Mouse (Mus musculus) urinary bladder, postnatal 10 days (tissue): ENCODE results near the gene Chrd.

Experiments used
- DNase-seq: peaks from one replicate; pipeline ENCODE4 v3.0.0; 2022; ENCODE audit warnings: low spot score

Chrd gene

GRCm38 (mm10) chr16:20732925-20733730 is at the start of gene Chrd:
Gene Chrd (plus strand): TSS chr16:20733127.
- DNase-seq, result no peak

- DNase-seq, result no peak
Observed at GRCm38 (mm10) chr16:20690774-20691173, 42.2 kb upstream of the Chrd start.

DNA sequence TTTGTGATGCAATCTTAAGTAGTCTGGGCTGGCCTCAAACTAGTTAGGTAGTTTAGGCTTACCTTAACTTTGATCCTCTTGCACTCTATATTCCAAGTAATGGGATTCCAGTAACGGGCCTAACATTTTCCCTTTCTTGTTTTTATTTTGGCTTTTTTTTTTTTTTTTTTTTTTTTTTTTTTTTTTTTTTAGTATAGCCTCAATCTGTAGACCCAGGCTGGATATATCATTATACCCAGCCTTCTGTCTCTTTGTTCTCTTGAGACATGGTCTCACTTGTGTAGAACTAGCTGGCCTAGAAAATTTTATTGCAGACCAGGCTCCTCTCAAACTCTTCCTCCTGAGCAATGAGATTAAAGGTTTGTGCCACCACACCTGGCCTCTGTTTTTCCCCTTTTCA is 41.3 kb upstream of the Chrd start:
- no peak for DNase-seq

DNA sequence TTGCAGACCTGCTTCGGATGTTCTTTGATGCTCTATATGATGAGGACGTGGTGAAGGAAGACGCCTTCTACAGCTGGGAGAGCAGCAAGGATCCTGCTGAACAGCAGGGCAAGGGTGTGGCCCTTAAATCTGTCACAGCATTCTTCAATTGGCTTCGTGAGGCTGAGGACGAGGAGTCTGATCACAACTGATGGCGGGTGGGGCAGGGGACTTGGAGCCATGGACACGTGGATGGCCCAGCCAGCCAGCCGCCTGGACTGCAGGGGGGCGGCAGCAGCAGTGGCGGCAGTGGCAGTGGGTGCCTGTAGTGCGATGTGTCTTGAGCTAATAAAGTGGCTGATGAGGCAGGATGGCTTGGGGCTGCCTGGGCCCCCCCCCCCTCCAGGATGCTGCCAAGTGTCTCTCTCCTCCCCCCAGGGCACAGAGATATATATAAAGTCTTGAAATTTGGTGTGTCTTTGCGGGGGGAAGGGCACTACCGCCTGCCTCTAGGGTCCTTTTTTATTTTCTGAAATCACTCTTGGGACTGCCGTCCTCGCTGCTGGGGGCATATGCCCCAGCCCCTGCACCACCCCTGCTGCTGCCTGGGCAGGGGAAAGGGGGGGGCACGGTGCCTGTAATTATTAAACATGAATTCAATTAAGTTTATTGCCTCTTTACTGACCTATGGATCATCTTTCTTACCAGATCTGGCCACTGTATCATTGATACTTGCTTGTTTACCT is 40.5 kb upstream of the Chrd start:
- DNase-seq, result no peak

- no peak for DNase-seq
Observed at GRCm38 (mm10) chr16:20693111-20693701, 39.7 kb upstream of the Chrd start, which contains the start of gene Fam131a. Gene Fam131a (plus strand): TSS chr16:20693241.

GRCm38 (mm10) chr16:20694781-20695180 is 38.1 kb upstream of the Chrd start:
- DNase-seq, result no peak

- no peak for DNase-seq
Observed at GRCm38 (mm10) chr16:20695622-20696323, 37.2 kb upstream of the Chrd start.

GRCm38 (mm10) chr16:20699266-20699665 is 33.7 kb upstream of the Chrd start:
- no peak for DNase-seq

DNA sequence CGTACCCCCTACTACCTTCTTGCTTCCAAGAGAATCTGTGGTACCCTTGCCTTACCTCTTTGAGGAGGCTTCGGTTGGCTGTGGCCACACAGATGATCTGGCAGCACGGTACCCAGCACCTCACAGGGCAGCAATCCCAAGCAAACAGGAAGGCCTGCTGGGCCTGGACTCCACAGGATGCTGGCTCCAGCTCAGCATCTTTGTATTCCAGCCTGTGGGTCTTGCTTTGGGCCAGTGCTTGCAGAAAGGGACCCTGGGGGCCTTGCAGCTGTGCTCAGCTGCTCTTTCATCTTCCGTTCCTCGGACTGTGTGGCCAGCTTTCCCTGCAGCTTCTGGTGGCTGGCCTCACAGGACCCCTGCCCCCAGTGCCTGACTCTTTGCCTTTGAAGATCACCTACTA is 32.9 kb upstream of the Chrd start:
- no peak for DNase-seq

- no peak for DNase-seq
Observed at GRCm38 (mm10) chr16:20701316-20701715, 31.6 kb upstream of the Chrd start.

DNA sequence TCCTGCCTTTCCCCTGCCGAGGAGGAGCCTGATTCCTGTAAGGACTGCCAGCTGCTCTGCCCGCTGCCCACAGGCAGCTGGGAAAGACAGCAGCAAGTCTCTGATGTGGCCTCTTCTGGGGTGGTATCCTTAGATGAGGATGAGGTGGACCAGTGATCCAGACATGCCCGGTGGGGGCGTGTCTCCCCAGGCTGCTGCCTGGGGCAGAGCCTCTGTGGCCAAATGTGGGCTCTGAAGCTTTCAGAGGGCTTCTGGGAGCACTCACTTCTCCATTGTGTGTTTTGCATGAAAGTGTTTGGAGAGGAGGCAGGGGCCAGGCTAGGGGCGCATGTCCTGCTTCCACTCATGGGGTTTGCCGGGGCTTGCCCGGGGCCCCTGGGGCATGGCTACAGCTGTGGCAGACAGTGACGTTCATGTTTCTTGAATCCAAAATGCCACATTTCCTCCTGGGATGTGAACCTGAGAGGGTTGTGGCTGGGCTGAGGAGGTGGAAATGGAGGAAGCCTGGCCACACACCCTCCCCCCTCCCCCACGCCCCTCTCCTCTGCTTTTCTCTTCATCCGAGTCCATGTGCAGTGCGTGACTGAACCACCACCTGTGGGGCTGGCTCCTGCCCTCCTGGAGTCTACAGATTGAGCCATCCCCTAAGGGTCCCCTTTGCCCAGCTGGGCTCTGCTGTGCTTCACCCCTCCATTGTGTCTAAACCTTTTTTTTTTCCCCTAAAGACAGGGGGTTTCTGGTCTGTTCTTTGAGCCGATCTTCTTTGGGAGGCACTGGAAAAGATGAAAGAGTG is 31.0 kb upstream of the Chrd start:
- no peak for DNase-seq

GRCm38 (mm10) chr16:20702522-20702893 is 30.4 kb upstream of the Chrd start:
- DNase-seq, result no peak

DNA sequence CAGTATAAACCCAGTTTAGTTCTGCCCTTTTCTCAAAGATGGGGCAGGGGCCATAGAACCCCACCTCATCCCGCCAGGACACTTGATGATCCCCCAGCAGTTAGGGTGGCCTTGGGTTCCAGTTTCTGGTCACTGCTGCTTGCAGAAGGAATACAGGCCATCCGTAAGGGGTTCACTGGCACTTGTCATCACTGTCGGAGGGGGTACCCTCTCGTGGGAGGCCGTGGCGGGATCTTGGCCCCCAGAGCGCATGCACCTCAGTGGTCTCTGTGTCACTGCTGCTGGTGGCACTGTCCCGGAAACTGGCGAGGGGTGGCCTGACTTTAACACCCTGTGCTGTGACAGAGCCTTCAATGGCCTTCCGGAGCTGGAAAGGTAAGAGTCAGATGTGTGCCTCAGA is 29.9 kb upstream of the Chrd start:
- no peak for DNase-seq

GRCm38 (mm10) chr16:20703699-20704400 is 29.1 kb upstream of the Chrd start:
- DNase-seq, result no peak

DNA sequence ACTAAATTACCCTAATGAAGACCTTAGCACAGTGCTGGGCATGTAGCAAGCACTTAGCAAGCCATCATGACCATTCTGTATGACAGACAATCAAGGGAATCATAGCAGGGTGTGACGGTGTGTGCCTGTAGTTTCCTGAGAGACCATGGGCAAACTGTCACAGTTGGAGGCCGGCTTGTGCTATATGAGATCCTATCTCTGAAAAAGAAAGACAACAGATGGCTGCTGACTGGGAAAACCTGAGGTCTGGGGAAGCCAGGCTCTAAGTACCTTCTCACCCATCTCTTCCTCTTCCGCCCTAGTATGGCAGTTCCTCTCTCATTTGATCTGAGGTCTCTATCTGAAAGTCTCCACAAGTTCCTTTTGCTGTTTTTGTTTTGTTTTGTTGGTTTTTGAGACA is 27.1 kb upstream of the Chrd start:
- no peak for DNase-seq

DNA sequence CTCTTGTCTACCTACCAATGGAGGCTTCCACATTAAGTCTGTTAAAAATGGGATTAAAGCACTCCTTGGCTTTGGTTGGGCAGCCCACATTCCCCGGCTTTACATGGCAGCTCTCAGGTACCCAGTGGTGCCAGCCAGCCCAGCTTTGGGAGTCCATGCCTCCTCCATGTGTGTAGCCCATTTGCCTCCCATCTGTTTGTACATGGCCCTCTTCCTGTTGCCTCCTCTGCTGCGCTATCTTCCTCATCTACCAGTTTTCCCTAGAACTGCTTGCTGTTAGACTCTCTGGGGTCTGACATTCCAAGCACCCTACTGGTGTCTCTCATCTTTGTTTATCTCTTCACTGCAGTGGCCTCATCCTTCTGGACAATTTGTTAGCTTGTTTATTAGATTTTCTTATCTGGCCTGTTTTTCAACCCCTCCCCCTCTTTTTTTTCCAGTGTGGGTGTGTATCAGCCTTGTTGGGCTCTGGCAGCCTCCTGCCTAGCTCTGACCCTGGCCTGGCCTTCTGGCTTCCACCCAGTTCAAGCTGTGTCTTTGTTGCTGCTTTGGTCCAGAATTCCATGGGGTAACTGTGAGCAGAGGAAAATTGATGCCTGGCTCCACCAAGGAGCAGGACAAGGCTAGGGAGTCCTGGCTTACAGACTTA is 26.4 kb upstream of the Chrd start:
- DNase-seq, result no peak

GRCm38 (mm10) chr16:20708220-20708938 is 24.5 kb upstream of the Chrd start:
- no peak for DNase-seq

- no peak for DNase-seq
Observed at GRCm38 (mm10) chr16:20708939-20709734, 23.8 kb upstream of the Chrd start.

DNA sequence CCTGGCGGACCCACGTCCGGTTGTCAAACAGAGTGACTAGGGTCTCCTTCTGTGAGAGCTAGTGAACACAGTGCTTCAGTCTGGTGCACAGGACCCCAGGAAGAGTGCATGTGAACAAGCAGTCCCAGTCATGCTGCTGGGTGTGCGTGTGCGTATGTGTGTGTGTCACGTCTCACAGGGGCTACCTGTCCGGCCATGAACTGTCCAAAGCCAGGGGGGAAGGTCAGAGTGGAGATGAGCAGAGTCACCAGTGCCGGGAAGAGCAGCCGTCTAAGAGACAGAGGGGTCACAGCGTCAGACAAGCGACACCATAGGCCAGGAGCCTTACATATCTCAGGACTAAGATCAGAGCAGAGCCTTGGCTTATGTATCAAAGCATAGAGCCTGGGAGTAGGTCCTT is 22.6 kb upstream of the Chrd start:
- DNase-seq, result no peak
